Mouse (Mus musculus): ENCODE measurements around the gene Zswim7. TPM values are rescaled to one million over a fixed set of nuclear protein-coding genes. Genes with fewer than 3 reads are reported as not detected.
A peak's percentile ranks its signal among the peaks of the same experiment; 100 is the strongest.

The Zswim7 gene
- polyA plus RNA-seq, 1 experiment = 17.4 TPM

DNA sequence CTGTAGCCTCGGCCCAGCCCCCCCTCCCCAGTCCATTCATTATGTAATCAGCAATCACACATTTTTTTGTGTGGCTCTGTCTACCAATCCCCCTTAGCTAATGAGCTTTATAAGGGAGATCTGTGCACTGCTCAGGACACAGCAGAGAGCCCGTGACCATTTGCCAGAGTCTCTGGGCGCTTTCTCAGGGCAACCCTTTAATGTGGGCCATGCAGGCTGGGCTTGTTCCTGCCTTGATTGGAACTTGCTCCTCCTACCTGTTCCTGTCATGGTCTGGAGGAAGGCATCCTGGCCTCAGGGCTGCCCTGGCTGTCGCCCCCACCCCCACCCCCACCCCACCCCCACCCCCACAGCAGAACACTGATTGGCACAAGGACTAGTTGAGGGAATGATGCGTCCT, 22.0 kb downstream of the Zswim7 start:
- Histone ChIP-seq H3K36me3 (ENCODE audit: control insufficient read depth, insufficient read depth, low read length) (no peaks in the 10 kb centered on the region), H3K27ac (ENCODE audit: insufficient read depth, low read depth, low read length) (no peak overlapping the region), H3K27me3 (ENCODE audit: control insufficient read depth, insufficient read depth, low read length) (no peaks in the 10 kb centered on the region), H3K4me3 (ENCODE audit: low read depth, low read length) (no peak overlapping the region), H3K4me1 (ENCODE audit: control insufficient read depth, insufficient read depth, insufficient read length, low read length) (peaks cover 4% of the 10 kb centered on the region; the same call in 1 of the 2 replicates)
- TF ChIP-seq CTCF (IDR thresholded peaks at IDR 0.05; ENCODE audit: extremely low read depth, insufficient read length, insufficient replicate concordance, low read depth, low read length) (no peak), POLR2A (IDR thresholded peaks at IDR 0.05; ENCODE audit: low read depth, low read length) (no peak)
- 79% methylated on average over 5 of the region's 5 CpGs for WGBS

DNA sequence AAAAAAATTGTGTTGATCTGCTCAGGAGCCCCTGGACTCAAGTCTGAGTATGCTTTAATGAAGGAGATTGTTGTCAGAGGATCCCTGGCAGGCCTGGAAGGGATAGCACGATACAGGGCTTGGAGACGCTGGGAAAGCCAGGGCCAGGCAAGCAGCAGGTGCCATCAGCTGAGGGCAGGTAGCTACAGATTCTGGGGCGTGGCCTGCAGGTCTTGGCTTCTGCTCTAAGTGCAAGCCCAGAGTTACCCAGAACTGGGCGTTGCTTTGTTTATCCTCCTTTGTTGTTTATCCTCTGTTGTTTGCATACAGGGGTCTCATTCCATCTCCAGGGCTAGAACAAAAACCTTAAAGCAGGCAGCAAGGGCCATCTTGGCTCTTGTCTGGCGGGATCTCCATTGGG, 27.8 kb downstream of the Zswim7 start:
- Histone ChIP-seq H3K36me3 (ENCODE audit: control insufficient read depth, insufficient read depth, low read length) (no peaks in the 10 kb centered on the region), H3K27me3 (ENCODE audit: control insufficient read depth, insufficient read depth, low read length) (no peaks in the 10 kb centered on the region), H3K4me1 (ENCODE audit: control insufficient read depth, insufficient read depth, insufficient read length, low read length) (peaks cover 7% of the 10 kb centered on the region), H3K4me3 (ENCODE audit: low read depth, low read length) (no peak overlapping the region), H3K27ac (ENCODE audit: insufficient read depth, low read depth, low read length) (no peak overlapping the region)
- no peak for TF ChIP-seq CTCF (IDR thresholded peaks at IDR 0.05; ENCODE audit: extremely low read depth, insufficient read length, insufficient replicate concordance, low read depth, low read length)
- no peak for TF ChIP-seq POLR2A (IDR thresholded peaks at IDR 0.05; ENCODE audit: low read depth, low read length)
- WGBS = 40% methylated on average over 5 of the region's 5 CpGs

DNA sequence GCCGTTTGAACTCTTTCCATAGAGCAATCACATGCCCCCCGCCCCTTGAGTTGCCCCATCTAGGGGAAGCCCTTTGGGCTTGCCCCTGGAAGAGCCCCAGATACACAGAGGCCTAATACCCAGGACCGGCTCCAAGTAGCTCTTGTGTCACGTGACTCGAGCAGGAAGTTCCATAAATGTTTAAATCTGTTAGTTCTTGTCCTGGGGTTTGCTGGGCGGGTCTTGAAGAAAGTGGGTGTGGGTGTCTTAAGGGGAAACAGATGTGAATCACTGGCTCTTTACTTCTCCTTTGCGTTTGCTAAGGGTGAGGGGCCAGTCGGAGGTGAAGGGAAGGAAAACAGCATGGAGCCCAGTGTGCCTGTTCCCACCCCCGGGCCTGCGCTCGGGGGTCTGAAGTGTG, 30.1 kb downstream of the Zswim7 start:
- Histone ChIP-seq H3K36me3 (ENCODE audit: control insufficient read depth, insufficient read depth, low read length) (no peaks in the 10 kb centered on the region), H3K27ac (ENCODE audit: insufficient read depth, low read depth, low read length) (no peak overlapping the region), H3K4me3 (ENCODE audit: low read depth, low read length) (peak overlapping the region; percentile 37), H3K4me1 (ENCODE audit: control insufficient read depth, insufficient read depth, insufficient read length, low read length) (peaks cover 7% of the 10 kb centered on the region), H3K27me3 (ENCODE audit: control insufficient read depth, insufficient read depth, low read length) (no peaks in the 10 kb centered on the region)
- WGBS = 48% methylated on average over 11 of the region's 11 CpGs
- TF ChIP-seq POLR2A (IDR thresholded peaks at IDR 0.05; ENCODE audit: low read depth, low read length) (no peak), CTCF (IDR thresholded peaks at IDR 0.05; ENCODE audit: extremely low read depth, insufficient read length, insufficient replicate concordance, low read depth, low read length) (no peak)

DNA sequence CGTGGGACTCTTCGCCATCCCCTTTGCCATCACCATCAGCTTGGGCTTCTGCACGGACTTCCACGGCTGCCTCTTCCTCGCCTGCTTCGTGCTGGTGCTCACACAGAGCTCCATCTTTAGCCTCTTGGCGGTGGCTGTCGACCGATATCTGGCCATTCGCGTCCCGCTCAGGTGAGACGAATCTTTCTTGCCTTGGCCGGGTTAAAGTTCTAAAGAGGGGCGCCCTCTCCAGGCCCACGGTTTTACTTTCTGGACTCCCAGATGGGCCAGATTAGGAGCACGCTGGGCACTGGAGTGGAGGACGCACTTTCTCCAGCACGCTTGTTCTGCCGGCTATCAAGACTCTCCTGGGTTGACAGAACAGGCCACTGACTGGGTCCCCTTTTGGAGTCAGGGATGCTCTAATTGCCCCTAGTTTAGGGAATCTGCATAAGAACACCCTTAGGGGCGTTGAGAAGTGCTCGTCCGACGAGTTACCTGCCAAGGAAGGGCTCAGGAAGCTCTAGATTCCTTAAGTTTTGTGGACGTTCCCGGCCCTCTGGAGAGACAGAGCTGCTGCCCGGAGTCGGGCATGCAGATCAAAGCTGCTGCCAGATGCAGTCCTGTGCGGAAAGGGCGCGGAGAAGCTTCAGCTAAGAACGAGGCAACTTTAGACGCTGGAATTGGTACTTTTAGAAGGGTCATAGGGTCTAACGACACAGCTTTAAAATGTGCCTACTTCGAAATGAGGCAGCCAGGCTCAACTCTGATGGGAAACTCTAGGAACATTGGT, 31.7 kb downstream of the Zswim7 start:
- Histone ChIP-seq H3K27me3 (ENCODE audit: control insufficient read depth, insufficient read depth, low read length) (no peaks in the 10 kb centered on the region), H3K36me3 (ENCODE audit: control insufficient read depth, insufficient read depth, low read length) (no peaks in the 10 kb centered on the region), H3K27ac (ENCODE audit: insufficient read depth, low read depth, low read length) (peak overlapping the region; percentile 25; the same call in 1 of the 2 replicates), H3K4me3 (ENCODE audit: low read depth, low read length) (peak overlapping the region; percentile 84), H3K4me1 (ENCODE audit: control insufficient read depth, insufficient read depth, insufficient read length, low read length) (peaks cover 7% of the 10 kb centered on the region)
- TF ChIP-seq POLR2A (IDR thresholded peaks at IDR 0.05; ENCODE audit: low read depth, low read length) = no peak
- no peak for TF ChIP-seq CTCF (IDR thresholded peaks at IDR 0.05; ENCODE audit: extremely low read depth, insufficient read length, insufficient replicate concordance, low read depth, low read length)
- 13% methylated on average over 35 of the region's 35 CpGs for WGBS

DNA sequence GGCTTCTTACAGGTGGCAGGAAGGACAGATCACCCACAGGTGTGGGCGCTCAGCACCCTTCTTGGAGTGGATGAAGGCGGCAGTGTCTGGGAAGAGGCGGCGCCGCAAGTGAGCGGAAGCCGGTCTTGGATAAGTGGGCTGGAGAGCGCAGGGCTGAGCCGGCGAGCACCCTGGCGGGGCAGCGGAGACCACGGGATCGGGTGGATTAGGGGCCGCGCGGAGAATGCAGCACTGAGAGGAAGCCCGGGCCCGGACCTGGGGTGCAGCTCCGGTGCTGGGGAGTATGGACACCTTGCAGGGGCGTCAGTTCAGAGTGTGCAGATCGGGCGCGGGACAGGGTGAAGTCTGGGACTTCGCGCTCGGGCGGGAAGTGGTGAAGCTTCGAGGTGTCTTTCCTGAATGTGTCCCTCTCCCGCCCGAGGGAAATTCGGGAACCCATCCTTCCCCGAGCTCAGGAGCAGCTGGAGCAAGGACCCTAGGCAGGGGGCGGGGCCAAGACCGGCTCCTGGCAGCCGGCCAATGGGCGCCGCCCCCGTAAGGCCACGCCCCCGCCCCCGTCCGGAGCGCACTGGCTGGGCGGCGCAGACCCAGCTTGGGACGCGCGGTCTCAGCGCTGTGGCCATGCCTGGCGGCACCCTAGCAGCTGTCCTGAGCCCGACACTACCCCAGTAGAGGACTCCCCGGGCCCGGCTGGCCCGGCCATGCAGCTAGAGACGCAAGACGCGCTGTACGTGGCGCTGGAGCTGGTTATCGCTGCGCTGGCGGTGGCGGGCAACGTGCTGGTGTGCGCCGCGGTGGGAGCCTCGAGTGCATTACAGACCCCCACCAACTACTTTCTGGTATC, 32.6 kb downstream of the Zswim7 start, which contains the start of gene Adora2b:
Adora2b (plus strand) TSS at position 584 of the 844 bp plus-strand sequence.
- TF ChIP-seq POLR2A (IDR thresholded peaks at IDR 0.05; ENCODE audit: low read depth, low read length) (peak; percentile 38; the same call in 1 of the 2 replicates), CTCF (IDR thresholded peaks at IDR 0.05; ENCODE audit: extremely low read depth, insufficient read length, insufficient replicate concordance, low read depth, low read length) (no peak)
- Histone ChIP-seq H3K4me3 (ENCODE audit: low read depth, low read length) (peak within 1 kb of the TSS; percentile 84), H3K4me1 (ENCODE audit: control insufficient read depth, insufficient read depth, insufficient read length, low read length) (peaks cover 7% of the 10 kb centered on the region), H3K36me3 (ENCODE audit: control insufficient read depth, insufficient read depth, low read length) (no peaks in the 10 kb centered on the region), H3K27ac (ENCODE audit: insufficient read depth, low read depth, low read length) (peak within 1 kb of the TSS; percentile 25; the same call in 1 of the 2 replicates), H3K27me3 (ENCODE audit: control insufficient read depth, insufficient read depth, low read length) (no peaks in the 10 kb centered on the region)
- WGBS = under 1% methylated on average over 69 of the region's 69 CpGs

DNA sequence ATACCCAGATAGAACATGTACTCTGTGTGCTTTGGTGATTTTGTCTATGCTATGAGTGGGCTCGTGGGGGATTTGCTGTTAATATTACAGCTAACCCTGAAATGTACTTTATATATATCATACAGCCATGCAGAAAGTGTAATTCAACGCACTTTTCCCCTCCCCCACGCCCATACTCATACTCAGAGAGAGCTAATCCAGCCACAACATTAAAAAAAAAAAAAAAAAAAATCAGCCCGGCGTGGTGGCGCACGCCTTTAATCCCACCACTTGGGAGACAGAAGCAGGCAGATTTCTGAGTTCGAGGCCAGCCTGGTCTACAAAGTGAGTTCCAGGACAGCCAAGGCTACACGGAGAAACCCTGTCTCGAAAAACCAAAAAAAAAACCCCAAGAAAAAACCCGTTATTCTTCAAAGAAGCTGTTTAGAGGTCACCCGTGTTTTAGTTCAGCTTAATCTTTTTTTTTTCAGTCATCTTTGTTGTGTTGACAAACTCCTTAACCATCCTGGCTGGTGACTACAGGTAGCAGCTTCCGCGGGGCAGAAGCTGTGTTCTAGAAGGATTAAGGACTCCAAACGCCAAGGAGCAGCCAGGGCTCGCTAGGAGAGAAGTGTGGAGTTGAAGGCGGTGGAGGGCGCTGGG, 33.3 kb downstream of the Zswim7 start:
- Histone ChIP-seq H3K4me1 (ENCODE audit: control insufficient read depth, insufficient read depth, insufficient read length, low read length) (peaks cover 5% of the 10 kb centered on the region), H3K36me3 (ENCODE audit: control insufficient read depth, insufficient read depth, low read length) (no peaks in the 10 kb centered on the region), H3K27me3 (ENCODE audit: control insufficient read depth, insufficient read depth, low read length) (no peaks in the 10 kb centered on the region), H3K4me3 (ENCODE audit: low read depth, low read length) (peak overlapping the region; percentile 84), H3K27ac (ENCODE audit: insufficient read depth, low read depth, low read length) (no peak overlapping the region)
- WGBS = 27% methylated on average over 18 of the region's 18 CpGs
- TF ChIP-seq POLR2A (IDR thresholded peaks at IDR 0.05; ENCODE audit: low read depth, low read length) (no peak), CTCF (IDR thresholded peaks at IDR 0.05; ENCODE audit: extremely low read depth, insufficient read length, insufficient replicate concordance, low read depth, low read length) (no peak)

Data from small intestine, adult 2 months (tissue).